Mouse (Mus musculus) liver (tissue): Measurements from ENCODE around the gene Sf3b1.
"Not testable (repeated sequence)": the region's sequence is repeated elsewhere in the genome, so short reads cannot be mapped to it uniquely, and the experiment has no call there.

Experiments
- DNase-seq: peaks from one replicate; pipeline ENCODE4 v3.0.0-alpha.2; 2020; ENCODE audit warnings: mixed read lengths

The Sf3b1 gene

DNA sequence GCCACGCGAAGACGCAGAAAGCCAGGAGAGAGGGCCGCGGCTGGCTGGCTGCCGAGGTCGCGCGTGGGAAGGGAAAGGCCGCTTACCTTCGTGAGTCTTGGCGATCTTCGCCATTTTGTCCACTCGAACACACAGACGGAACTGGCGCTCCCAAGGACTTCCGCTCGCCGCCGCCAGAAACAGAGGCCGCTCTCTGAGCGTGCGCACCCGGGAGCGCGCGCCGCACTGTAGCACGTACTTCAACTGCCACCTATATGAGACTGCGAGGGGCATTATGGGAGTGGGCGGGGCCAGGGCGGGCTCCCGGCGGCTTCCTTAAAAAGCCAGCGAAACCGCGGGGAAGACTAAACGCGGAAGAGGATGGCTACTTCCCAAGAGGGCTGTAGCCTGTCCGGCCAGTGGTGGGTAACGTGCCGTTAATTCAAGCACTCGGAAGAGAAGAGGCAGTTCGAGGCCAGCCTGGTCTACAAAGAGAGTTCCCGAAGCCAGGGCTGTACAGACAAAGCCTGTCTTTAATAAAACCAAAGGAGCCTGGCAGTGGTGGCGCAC lies at the start of gene Sf3b1:
Sf3b1 (minus strand) TSS at position 229 of the 549 bp plus-strand sequence.
- DNase-seq, result peak; percentile 98

DNA sequence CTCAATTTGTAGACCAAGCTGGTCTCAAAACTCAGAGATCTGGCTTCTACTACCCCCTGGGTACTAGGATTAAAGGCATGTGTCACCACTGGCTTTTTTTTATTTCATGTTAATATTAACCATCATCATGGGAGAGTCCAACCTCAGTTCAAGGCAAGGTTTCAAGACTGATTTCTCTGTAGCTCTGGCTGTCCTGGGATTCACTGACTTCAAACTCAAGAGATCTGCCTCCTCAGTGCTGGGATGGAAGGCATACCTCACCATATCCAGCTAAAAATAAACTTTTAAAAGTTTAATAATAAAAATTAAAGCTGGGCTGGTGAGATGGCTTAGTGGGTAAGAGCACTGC lies 49.1 kb upstream of the Sf3b1 start:
- DNase-seq, result no peak

DNA sequence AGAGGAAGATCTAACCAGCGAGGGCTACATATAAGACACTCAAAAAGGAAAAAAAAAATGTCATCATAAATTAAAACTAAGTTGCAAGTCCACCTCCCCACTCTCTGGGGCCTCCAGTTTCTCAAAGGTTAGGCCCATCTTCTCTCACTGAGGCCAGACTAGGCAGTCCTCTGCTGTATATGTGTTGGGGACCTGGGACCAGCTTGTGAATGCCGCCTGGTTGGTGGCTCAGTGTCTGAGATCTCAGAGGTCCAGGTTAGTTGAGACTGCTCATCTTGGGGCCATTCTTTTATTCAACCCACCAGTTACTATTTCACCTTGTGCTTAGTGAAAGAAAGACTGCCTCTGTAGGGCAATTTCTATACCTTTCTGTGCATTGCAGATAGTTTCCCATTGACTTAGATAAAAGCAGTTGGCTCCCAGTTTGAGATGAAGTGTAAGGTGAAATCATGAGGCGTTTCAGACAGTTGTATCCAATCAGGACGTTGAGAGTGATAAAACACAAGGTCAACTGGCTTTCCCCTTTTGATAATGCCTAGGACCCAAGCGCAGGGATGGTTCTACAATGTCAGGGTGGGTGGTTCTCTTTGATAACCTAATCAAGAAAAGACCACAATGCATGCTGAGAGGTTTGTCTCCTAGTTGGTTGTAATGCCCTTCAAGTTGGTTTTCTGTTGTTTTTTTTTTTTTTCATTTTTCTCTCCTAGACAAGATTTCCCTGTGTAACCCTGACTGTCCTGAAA lies 48.5 kb upstream of the Sf3b1 start:
- peak; percentile 49 for DNase-seq

DNA sequence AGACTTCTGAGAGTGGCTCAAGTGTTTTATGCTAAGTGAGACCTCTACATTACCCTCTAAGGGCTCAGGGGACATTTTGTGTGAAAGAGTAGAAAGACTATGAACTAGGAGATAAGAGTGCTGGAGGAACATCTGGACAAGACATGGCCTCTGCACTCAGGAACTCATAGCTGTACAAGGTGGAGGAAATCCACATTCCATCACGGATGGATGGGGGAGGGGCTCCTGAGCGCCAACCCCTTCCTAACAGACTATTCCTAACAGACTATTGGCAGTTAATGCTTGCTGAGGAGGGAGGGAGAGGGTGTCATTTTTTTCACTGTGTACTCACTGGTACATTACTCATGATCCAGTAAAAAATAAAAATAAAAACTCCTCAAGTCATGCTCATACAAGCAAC lies 47.5 kb upstream of the Sf3b1 start:
- DNase-seq, result no peak

DNA sequence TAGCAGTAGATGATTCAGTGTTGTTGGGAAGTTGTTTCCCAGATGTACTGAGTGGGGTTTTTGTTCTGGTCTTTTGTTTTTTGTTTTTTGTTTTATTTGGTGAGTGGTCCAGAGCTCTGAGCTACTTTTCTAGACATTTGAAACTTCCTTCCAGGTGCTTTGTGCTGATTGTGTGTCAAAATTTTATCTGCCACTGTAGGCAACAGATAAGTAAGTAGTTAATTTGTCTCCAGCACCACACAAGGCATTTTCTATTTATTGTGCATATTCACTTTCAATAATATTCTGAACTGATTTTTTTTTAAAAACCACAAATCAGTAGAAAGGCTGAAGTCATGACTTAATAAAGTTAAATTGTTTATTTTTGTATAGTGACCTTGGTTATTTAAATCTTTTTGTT lies 45.0 kb upstream of the Sf3b1 start:
- DNase-seq, result not testable (repeated sequence)

DNA sequence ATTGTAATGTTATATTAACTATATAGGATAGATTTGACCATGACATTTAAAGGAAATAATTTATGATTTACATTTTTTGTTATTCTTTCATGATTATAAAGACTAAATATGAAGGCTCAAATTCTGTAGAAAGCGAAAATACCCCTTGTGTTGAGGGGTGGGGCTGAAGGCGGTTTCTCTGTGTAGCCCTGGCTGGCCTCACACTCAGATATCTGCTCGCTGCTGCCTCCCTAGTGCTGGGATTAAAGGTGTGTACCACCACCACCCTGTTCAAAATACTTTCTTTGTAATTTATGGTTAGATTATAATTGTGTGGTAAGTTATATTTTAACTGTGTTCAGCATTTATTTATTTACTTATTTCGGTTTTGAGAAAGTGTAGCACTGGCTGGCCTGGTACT lies 34.5 kb upstream of the Sf3b1 start:
- DNase-seq, result peak; percentile 33

DNA sequence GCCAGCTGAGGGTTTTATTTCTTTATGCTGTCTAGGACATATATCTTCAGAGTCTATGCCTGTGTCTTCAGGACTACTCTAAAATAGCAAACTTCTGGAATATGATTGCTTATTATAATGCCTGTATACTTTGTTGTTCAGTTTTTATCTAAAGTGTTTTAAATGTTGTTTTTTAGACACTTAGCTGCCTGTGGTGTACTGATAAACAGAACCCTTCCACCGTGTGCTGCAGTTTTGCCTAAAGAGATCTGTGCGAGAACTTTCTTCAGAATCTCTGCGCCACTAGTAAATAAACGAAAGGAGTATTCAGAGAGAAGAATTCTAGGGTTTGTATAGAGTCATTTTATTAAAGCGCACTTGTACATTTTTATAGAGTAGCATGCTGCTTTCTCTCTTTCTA lies 33.8 kb upstream of the Sf3b1 start:
- DNase-seq, result no peak

DNA sequence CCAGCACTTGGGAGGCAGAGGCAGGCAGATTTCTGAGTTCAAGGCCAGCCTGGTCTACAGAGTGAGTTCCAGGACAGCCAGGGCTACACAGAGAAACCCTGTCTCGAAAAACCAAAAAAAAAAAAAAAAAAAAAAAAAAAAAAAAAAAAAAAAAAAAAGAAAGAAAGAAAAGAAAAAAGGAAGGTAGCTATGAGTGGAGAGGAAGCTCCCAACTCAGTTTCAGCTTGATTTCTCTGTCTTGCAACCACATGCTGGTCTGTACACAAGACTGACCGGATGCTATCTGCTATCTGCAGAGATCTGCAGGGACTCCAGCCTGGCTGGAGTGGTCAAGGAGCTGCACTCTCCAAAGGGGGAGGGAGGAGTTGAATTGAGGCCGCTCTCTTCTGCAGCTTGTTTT lies 31.1 kb upstream of the Sf3b1 start:
- not testable (repeated sequence) for DNase-seq

DNA sequence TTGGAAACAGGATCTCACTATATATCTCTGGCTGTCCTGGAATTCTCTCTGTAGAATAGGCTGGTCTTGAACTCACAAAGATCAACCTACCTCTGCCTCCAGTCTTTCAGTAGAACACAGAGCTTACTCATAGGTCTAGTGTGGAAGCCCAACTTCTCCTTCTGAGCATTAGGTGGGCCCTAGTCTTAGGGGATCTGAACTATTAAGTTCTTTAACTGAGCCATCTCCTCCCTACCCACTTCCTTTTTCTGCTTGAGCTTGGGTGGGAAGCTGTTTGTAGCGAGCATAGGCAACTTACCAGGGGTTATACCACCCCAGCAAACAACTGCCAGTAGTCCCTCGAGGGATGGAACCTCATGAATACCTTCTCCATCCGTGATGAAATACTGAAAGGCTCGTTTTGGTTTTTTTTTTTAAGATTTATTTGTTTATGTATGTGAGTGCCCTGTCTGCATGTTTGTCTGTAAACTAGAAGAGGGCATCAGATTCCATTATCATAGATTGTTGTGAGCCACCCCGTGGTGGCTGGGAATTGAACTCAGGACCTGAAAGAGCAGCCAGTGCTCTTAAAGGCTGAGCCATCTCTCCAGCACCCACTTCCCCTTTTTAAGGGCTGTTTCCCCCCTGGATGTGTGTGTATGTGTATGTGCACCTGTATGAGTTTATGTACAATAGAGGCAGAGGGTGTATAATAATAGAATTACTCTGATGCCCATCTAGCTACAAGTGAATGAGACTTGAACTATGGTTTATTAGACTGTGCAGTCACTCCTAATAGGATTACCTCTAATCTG lies 28.2 kb upstream of the Sf3b1 start:
- no peak for DNase-seq

DNA sequence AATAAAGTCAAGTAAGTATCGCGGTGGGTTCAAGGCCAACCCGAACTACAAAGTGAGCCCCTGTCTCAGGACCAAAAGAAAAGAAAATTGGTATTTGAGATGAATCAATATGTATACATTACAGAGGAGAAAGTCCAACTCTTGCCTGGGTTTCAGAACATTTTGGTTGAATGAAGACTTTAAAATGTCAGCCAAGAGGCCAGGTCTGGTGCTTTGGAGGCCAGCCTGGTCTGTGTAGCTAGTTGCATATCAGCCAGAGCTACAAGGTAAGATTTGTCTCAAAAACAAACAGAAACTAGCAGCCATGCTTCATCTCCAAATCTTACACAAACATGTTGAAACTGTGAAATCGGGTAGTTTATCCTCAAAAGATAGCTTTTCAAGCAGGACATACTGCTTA lies 26.3 kb upstream of the Sf3b1 start:
- no peak for DNase-seq

DNA sequence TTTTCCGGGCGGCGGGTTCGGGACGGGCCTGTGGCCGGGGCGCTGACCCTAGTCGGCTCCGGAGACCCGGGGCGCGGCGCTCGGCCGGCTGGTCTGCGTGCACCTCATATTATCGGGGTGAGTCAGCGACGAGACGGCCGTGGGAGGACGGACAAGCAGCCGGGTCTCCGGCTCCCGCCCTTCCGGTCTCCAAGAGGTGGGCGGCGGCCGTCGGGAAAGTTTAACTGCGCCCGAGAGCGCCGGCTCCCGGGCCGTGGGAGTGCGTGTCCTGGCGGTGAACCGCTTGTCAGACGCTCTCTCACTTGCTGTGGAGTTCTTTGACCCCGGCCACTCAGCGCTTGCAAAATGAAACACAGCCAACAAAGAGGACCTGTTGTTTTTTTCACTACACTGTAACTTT lies 25.7 kb upstream of the Sf3b1 start:
- peak; percentile 90 for DNase-seq

DNA sequence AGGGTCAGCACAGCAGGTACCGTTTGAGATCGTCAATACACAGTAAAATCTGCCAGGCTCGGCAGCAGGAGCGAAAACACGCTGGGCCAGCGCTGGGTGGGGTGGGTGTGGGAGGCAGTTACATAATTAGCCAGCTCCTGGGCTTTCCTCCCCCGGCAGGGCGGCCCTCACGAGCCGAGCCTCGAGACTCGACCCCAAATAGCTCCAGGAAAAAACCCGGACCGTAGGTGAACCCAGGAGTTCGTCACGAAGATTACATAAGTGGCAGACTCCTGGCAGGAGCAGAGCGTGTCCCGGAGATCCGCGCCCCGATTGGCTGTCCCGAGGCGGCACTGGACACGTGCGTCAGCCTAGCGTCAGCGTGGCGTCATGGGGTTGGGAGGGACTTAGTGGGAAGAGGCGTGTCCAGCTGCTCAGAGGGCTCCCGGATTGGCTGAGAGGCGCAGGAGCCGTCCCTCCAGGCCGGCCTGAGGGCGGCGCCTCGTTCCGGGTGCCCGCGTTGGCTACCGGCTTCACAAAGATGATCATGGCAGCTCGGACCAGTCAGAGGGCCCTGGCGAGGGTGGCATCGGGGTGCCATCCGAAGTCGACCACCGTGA lies 25.2 kb upstream of the Sf3b1 start, which contains the start of gene Coq10b:
Coq10b (plus strand) TSS at position 416 of the 599 bp plus-strand sequence.
- peak; percentile 98 for DNase-seq

DNA sequence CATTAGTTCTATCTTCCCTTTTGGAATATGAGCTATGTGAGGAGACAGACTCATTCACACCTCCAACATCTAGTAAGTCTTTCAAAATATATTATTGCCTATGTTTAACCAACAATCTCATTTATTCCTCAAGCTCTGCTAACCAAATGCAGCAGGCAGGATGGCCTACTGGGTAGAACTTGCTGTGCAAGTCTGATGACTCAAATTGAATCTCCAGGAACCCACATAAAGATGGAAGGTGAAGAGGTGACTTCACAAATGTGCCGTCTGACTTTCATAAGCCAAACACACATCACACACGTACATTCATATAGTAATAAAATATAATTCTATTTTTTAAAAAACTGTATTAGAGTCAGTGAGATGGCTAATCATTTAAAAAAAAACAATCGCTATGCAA lies 24.4 kb upstream of the Sf3b1 start:
- no peak for DNase-seq

DNA sequence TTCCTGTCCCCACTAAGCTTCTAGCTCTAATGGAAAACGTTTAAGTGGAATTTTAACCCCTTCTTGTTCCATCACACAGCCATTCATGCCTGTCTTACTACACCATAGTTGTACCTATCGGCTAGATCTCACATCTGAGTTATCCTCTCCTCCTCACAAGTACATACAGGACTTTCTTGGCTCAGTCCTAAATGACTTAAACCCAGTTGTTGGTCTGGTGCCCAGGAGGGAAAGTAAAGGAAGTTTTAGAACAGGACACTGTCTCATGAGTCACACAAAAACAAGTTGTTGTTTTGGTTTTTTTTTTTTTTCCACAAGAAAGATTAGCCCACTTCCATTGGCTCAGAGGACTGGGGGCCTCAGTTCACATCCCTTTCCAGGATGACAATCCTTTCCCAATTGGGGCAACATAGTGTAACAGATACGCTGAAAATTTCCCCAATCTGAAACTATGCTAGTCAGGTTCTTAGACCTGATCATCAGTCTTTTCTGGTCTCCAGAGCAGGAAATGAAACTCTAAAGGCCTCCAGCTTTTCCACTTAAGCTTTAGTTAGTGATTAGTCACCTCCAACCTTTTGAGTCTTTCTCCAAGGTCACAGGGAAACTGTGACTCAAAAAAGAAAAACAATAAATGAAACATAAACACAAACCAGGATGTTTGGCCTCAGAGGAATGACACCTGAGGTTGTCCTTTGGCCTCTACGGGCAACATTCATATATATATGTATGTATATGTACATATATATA lies 21.7 kb upstream of the Sf3b1 start:
- DNase-seq, result no peak

DNA sequence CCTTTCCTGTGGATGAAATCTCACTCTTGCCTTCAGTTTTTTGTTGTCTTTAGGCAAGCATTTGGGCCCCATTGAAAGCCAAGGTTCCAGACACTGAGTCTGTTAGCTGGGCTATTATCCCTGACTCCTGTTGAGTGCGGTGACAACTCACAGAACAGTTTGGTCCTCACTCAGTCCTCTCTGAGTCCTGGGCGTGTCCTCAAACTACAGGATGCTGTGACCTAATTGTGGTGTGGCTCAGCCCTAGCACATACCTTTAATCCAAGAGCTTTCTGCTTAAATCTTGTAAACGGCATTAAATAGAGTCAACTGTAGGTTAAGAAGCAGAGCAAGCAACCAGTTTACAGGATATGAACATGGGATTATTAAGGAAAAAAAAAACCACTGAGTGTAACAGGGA lies 15.9 kb upstream of the Sf3b1 start:
- DNase-seq, result no peak

DNA sequence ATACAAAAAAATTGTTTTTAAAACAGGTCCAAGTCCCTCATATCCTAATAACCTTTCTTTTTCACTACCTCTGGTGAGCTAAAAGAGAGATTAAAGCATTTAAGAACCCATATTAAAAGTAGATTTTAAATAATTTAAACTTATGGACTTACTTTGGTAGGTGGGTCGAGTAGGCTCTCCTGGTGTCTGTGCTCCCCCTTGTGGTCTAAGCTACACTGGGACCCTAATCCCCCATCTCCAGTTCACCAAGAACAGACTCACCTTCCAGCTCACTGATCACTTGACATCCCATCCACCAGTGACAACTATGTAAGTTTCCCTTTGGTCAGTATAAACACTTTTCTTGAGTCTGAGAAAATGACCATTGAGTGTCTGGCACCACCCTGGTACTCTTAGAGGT lies 15.0 kb upstream of the Sf3b1 start:
- DNase-seq, result peak; percentile 17

DNA sequence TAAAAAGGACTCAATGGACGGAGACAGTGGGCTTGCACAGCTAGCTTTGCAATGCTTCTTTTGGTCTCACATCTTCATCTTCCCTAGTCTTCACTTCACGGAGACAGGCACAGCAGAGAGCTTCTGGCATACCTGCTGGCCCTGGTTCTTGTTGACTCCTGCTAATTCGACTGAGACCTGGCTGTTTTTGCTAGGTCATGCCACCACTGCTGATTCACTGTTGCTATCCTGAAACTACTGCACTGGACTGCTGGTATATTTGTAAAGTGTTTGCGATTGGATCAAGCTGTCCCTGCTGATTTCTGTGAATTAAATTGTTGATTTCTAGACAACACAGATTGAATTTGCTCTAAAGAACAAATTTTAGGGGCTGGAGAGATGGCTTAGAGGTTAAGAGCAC lies 14.4 kb upstream of the Sf3b1 start:
- DNase-seq, result peak; percentile 42

DNA sequence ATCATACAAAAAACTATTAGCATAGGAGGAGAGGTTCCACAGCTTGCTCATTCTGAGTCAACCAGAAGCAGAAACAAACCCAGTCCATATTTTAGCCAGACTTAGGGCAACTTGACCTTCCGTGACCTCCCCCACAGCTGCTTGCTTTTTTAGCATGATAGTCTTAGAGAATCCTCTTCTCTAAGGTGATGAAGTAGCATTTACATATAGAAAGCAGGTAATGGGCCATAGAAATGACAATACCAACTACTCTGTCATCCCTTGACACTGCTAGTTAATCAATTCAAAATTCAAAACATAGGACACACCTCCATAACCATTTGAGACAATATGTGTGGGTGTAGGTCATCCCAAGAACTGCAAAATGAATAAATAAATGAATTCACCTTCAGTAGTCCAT lies 12.7 kb upstream of the Sf3b1 start:
- DNase-seq, result no peak

DNA sequence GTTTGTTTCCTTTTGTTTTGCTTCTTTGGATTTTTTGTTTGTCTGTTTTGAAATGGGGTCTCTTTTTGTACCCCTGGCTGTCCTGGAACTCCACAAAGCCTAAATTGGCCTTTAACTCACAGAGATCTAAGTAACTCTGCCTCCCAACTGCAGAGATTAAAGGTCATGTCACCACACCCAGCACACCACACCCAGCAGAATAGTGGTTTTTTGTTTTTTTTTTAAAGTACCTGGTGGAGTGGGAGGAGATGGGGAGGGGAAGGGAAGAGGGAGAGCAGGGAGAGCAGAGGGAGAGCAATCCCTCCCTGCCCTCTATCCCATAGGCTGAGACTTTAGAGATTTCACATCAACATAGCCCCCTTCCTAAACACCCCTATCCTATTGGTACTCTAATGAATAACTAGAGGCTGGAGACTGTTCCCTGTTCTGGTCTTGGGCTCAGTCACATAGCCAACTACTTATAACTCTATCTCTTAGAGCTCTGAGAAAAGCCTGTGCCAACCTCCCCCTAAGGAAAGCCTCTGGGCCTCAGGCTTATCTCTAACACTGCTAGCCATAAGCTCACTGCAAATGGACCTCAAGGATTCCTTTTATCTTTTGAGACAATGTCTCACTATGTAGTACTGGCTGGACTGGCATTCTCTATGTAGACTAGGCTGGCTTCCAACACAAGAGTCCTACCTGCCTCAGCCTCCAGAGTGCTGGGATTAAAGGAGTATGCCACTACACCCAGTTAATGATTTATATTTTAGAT lies 3.9 kb upstream of the Sf3b1 start:
- peak; percentile 15 for DNase-seq

DNA sequence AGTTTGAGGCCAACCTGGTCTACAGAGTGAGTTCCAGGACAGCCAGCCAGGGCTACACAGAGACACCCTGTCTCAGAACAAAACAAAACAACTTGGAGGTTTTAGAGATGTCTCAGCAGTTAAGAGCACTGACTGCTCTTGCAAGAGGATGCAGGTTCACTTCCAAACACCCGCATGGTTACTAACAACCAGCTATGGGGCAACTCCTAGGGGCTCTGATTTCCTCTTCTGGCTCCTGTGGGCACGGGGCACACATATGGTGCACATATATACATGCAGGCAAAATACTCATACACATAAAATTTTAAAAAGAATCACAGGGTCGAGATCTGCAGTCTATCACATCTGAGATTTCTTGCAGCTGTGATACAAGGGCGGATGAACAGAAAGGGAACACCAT lies 2.2 kb upstream of the Sf3b1 start:
- DNase-seq, result no peak

DNA sequence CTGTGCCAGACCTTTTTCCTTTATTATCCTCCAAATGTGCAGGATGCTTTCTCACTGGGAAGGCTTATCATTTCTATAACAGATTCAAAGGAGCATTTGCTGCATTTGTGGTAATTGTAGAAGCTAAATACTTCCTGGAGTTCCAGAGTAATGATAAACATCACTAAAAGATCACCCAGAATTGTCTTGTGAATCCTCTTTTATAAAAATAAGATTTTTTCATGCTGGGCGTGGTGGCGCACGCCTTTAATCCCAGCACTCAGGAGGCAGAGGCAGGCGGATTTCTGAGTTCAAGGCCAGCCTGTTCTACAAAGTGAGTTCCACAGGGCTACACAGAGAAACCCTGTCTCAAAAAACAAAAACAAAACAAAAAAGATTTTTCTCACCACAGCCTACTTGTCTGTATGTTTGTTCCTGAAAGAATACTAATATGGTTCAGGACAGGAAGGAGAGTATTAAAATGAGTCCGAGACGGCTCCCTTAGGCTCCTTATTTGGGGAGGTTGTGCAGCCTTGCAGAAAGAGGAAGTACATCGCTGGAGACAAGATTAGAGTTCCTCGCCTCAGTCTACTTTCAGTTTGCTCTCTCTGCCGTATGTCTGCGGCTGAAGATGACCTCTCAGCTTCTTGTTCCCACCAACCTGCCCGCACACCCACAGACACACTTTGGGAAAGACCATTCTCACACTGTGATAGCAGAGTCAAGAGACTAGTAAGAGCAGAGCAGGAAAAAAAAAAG lies 1.4 kb upstream of the Sf3b1 start:
- DNase-seq, result peak; percentile 25
